Mouse (Mus musculus) erythroblast, adult 5-6 weeks (primary cell): Measurements from ENCODE around the gene Ramp3. TPM values are rescaled to one million over a fixed set of nuclear protein-coding genes. Genes with fewer than 3 reads are reported as not detected.
"Not testable (repeated sequence)": the region's sequence is repeated elsewhere in the genome, so short reads cannot be mapped to it uniquely, and the experiment has no call there.

Experiments used
- ATAC-seq: replicated peaks from 2 replicates; pipeline ENCODE4 v1.8.0; 2016; ENCODE audit warnings: moderate number of reproducible peaks, mild to moderate bottlenecking, moderate TSS enrichment, inconsistent platforms; ENCODE audit not compliant: poor library complexity, low FRiP score, severe bottlenecking
- total RNA-seq, 2 experiments: library from RNA; stranded (forward) in 1 of 2; stranded (reverse) in 1 of 2; fragments of 150-400 nt in 1 of 2; fragments of 200-764, 138-1000 nt in 1 of 2; gene quantifications; 2 replicates each; pipeline versions ENCODE4 v1.2.3 to v1.2.4; 2015 to 2017; ENCODE audit warnings: low replicate concordance in 2 of 2

Gene Ramp3
- total RNA-seq (2015; ENCODE audit: low replicate concordance) (not detected in 2 replicates), total RNA-seq (2017; ENCODE audit: low replicate concordance) (not detected in 2 replicates)

DNA sequence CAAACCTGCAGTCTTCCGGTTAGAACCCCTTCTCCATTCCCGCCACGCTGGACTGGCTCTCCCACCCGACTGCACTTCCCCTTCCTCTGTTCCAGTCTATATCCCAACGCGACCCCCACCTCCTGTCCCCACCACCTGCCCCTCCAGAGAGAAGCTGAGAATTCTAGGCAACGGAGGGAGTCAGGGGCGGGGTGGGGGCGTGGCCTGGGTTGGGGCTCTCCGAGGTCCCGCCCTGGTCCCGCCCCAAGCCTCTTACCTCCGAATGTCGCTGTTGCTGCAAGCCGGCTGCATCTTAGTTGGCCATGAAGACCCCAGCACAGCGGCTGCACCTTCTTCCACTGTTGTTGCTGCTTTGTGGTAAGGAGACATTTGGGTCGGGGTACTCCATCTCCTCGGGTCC lies at the start of gene Ramp3:
Gene Ramp3 (plus strand): TSS at position 251 of the 400 bp plus-strand sequence.
- ATAC-seq = no peak

DNA sequence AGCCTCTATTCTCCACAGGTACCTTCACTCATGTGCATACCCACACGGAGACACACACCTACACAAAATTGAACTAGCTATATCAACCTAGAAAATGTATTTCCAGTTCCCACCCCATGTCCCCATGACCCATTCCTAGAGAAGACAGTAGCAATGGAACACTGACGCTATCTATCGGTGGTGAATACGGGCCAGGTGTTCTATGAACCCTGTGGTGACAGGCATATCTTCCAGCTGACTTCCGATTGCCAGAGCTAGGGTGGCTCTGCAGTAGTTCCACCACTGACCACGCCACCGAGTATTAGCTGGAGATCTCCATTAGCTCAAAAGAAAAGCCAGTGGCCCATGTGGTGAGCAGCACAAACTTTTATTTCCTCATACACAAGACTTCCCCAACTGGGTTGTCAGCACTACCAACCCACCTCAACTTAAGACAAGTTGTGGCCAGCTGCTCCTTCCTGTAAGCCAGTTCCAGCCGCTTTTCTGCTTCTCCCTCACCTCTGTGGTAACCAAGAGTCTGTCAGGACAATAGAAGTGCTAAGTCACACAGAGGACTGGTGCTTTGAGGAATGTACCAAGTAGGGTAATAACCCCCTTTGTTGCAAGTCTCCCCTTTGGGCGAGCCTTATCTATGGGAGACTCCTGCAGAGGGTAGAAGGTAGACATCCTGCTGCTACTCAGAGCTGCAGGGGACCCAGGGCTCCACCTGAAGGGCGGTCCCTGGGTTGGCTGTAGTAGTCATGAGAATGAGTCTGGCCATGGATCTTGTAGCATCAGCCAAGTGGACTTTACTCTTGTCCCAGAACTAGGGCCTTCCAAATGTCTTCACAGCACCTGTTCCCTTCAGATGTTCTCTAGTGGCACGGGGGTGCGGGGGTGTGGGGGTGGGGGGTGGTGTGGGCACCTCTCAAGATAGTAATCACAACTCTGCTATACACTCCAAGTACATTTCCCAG lies 42.8 kb upstream of the Ramp3 start:
- ATAC-seq = no peak

DNA sequence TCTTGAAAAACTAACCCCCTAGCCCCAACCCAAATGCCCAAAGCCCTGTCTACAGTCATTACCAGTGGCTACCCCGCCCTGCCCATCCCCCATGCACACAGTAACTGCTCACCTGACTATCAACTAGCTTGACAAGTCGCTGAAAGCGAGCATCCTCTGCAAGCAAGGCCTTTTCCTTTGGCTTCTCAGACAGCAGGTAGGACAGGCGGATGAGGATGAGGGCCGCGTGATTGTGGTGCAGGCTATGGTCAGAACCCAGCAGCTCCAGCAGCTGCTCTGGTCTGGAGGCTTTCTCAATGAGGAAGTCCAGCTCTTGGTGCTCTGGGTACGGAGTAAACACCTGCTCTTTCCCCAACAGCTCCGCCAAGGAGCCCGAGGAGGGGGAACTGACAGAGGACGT lies 34.6 kb upstream of the Ramp3 start:
- ATAC-seq = no peak

GRCm38 (mm10) chr11:6624619-6625382 lies 33.5 kb upstream of the Ramp3 start:
- ATAC-seq = no peak

- ATAC-seq = peak; percentile 96
Observed at GRCm38 (mm10) chr11:6625478-6626387, 32.6 kb upstream of the Ramp3 start, which contains the start of gene Tbrg4. Tbrg4 (minus strand) TSS chr11:6626067.

DNA sequence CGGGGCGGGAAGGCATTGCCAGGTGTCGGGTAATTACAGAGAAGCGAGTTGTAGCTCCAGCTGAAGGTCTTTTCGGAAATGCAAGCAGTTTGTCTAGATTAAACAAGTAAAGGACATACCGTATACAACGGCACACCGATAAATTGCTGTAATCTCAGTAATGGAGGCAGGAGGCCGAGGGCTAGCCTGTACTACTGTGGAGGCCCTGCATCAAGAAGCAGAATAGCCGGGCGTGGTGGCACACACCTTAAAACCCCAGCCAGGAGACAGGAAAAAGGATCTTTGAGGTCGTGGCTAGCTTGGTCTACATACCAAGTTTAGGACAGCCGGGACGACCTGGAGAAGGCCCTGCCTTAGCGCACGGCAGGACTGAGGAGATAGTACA lies 31.9 kb upstream of the Ramp3 start:
- ATAC-seq = peak; percentile 38

GRCm38 (mm10) chr11:6627731-6628130 lies 30.6 kb upstream of the Ramp3 start:
- ATAC-seq = no peak

DNA sequence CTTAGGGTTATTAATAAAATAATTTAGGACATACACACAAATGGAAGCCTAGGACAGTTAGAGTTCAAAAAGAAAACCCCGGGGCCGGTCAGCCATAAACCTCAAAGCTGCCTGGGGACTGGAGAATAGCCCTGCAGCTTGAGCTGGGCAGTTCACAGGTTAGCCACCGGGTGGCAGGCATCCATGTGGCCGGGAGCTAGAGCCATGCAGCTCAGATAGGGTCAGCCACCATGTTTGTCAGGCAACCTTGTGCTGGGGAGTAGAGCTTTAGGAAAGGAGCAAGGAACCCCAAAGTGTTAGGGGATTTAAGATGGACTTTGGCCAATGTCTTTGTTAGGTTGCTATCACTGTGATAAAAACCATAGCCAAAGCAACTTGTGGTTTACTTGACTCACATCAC lies 29.8 kb upstream of the Ramp3 start:
- ATAC-seq = peak; percentile 59; the same call in 1 of the 2 replicates

DNA sequence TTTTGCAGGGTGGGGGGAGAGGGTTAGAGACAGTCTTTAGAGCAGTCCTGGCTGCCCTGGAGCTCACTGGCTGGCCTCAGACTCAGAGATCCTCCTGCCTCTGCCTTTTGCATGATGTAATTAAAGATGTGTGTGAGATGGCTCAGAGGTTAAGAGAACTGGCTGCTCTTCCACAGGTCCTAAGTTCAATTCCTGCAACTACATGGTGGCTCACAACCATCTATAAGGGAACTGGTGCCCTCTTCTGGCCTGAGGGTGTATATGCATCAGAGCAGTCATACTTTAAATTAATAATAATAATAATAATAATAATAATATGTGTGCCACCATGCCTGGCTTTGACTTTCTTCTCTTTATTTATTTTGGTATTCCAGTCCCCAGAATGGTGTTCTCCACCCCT lies 28.7 kb upstream of the Ramp3 start:
- ATAC-seq = no peak

DNA sequence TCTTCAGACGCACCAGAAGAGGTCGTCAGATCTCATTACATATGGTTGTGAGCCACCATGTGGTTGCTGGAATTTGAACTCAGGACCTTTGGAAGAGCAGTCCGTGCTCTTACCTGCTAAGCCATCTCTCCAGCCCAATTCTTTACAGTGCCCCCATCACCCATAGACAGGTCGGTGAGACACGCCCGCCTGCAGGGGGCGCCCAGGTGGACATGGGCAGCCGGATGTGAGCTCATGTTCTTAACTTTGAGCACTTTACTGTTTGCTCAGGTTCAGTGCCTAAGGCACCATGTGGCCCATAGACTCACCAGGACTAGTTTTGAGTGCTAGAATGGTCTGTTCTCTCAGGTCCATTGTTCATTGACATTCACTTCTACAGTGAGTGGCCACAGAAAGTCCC lies 22.2 kb upstream of the Ramp3 start:
- no peak for ATAC-seq

DNA sequence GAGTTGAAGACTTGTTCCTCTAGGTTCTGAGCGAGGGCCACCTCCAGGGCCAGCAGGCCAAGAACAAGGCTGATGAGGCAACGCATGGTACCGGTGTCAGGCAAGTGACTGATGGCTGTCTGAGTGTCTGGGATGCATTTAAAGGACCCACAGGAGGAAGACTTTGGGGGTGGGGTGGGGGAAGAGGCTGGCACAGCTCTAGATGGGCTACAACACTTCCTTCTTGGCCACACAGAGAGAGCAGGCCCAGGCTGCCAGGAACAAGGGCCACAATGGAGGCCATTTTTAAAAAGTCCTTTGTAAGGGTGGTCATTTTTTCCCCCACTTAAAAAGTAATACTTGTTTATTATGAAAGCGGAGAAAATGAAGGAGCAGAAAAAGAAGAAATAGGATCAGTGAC lies 19.8 kb upstream of the Ramp3 start, which contains the start of gene Wap:
Gene Wap (minus strand): TSS at position 101 of the 400 bp plus-strand sequence.
- ATAC-seq = no peak

DNA sequence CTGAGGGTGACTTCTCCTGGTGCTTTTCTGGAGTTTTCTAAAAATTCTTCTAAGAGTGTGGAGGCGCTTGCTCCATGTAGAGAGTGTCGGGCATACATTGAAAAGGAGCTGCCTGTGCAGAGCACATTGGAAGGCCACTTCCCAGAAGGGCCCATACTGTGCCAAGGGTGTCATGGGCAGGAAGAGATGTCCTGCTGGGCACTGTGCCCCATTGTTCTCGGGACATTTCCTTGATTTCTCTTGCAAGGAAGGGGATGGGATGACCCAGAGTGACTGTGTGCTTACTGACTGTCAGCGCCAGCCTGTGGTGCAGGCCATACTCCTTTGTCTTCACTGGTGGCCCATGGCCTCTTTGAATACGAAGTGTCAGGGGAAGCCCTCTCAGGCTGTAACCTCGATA lies 19.2 kb upstream of the Ramp3 start:
- ATAC-seq = no peak

DNA sequence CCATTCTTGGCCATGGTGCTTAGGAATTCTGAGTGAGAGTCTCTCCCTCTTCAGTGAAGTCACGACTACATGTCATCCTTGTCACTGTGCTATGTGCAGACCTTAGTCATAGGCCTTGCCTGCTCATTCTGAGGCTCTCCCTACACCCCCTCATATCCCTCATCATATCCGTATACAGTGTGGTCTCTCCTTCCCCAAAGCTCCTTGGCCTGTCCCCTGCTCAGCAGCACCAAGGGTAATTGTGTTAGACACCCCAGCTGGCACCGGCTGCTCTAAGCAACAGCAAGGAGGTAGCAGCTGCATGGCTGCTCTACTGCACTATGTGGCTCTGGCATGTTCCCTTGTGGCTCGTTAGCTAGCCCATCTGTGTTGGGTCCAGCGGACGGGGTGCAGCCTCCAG lies 13.8 kb upstream of the Ramp3 start:
- no peak for ATAC-seq

- ATAC-seq = no peak
Observed at GRCm38 (mm10) chr11:6647831-6648724, 10.2 kb upstream of the Ramp3 start.

GRCm38 (mm10) chr11:6650519-6650918 lies 7.8 kb upstream of the Ramp3 start:
- no peak for ATAC-seq

- not testable (repeated sequence) for ATAC-seq
Observed at GRCm38 (mm10) chr11:6652978-6653377, 5.3 kb upstream of the Ramp3 start.

GRCm38 (mm10) chr11:6654903-6655302 lies 3.4 kb upstream of the Ramp3 start:
- ATAC-seq = peak; percentile 75; the same call in 1 of the 2 replicates

GRCm38 (mm10) chr11:6661206-6661605 lies 2.9 kb downstream of the Ramp3 start:
- ATAC-seq = no peak

DNA sequence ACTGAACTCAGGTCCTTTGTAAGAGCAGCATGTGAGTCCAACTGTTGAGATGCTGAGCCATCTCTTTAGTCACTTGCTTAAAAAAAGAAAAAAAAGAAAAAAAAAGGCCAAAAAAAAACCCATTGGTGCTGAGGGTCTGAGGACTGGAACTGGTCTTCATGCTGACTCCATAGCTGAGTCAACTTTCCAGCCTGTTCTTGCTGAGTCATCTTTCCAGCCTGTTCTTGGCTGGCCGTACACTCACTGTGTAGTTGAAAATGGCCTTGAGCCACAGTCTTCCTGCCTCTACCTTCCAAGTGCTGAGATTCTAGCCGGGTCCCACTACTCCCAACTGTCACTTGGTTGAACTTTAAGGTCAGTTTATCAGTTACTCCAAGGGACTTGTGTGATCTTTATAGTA lies 8.3 kb downstream of the Ramp3 start:
- no peak for ATAC-seq
